Mouse (Mus musculus) heart, postnatal 0 days (tissue): ENCODE results near the gene Utp6.

Experiments used
- CTCF ChIP-seq: IDR thresholded peaks from 2 replicates; pipeline ENCODE4 v1.5.1; 2016; ENCODE audit warnings: antibody characterized with exemption, control low read depth, low read depth
- EP300 ChIP-seq: IDR thresholded peaks from 2 replicates; pipeline ENCODE4 v1.6.1; 2016; ENCODE audit warnings: antibody characterized with exemption, low read depth

DNA sequence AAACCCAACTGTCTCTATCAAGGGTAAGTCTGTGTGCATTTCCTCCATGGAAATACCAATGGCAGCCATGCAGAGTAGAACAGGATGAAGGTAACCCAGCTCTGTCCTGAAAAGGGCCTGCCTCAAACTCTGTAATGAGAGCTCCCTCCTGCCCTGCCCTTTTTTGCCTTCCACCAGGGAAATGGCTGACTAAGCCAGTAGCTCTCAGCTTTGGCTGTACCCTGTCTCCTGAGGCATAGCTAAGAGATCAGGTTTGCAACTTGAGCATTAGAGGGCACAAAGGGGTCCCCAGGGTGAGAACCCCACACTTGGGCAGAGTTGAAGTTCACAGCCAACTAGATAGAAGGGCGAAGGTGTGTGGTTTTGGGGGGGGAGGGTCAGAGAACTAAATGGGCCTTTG, 75.2 kb downstream of the Utp6 start:
- no peak for TF ChIP-seq CTCF
- TF ChIP-seq EP300 = no peak
